Mouse (Mus musculus): ENCODE data around the gene St6gal1. TPM values are rescaled to one million over a fixed set of nuclear protein-coding genes. Genes with fewer than 3 reads are reported as not detected.

St6gal1 gene
- polyA plus RNA-seq, 1 experiment from 2014 or later = 32.5 TPM

DNA sequence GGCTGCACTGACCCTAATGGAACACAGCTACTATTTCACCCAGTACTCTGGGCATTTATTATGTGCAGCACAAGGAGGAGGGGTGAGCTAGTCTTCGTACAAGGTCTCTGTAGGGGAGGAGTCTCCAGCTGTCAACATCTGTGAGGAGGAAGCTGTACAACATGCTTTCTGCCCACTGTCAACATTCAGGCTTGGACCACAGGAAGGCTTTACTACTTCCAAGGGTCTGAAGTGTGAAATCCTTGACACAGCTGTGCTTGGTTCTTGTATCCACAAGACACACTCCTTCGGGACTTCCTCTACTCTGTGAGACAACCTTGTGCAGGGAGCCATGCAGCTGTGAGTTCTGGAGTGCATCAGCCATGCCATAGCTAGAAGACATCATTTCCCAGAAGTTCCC is 147.8 kb downstream of the St6gal1 start:
- 54% methylated on average over 2 of the region's 2 CpGs for WGBS
- Histone ChIP-seq H3K4me2 (replicated peaks; ENCODE audit: low read depth, low read length) (no peak overlapping the region), H3K4me3 (ENCODE audit: low read length) (no peak overlapping the region), H3K9ac (ENCODE audit: low read depth, low read length) (no peak overlapping the region), H3K27ac (ENCODE audit: low read depth, low read length) (no peak overlapping the region), H3K36me3 (ENCODE audit: control insufficient read depth, insufficient read depth, low read length) (no peaks in the 10 kb centered on the region), H3K27me3 (ENCODE audit: control insufficient read depth, insufficient read depth, low read length) (no peaks in the 10 kb centered on the region), H3K4me1 (ENCODE audit: control insufficient read depth, insufficient read depth, low read length) (no peaks in the 10 kb centered on the region), H3K9me3 (ENCODE audit: control insufficient read depth, low read length) (no peaks in the 10 kb centered on the region)
- no peak for ATAC-seq (ENCODE audit: low FRiP score, low TSS enrichment)

DNA sequence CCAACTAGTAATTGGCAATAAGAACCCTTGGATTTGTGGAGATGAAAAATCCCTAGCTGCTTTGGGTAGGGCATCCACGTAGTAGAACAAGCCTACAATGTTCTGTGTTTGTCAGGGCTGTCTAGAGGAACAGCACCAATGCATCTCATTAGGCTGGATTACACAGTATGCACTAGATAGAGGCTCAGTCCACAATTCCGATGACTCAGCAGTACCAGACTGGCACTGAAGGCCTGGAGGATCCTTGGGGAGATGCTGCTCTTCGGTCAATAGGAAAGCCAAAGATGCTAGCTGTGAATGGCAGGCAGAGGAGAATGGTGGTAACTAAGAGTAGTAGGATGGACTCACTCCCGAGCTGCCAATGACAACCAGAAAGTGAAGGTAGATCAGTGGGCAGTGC is 149.5 kb downstream of the St6gal1 start:
- Histone ChIP-seq H3K4me3 (ENCODE audit: low read length) (no peak overlapping the region), H3K36me3 (ENCODE audit: control insufficient read depth, insufficient read depth, low read length) (no peaks in the 10 kb centered on the region), H3K9me3 (ENCODE audit: control insufficient read depth, low read length) (no peaks in the 10 kb centered on the region), H3K27me3 (ENCODE audit: control insufficient read depth, insufficient read depth, low read length) (no peaks in the 10 kb centered on the region), H3K27ac (ENCODE audit: low read depth, low read length) (no peak overlapping the region), H3K4me2 (replicated peaks; ENCODE audit: low read depth, low read length) (no peak overlapping the region), H3K9ac (ENCODE audit: low read depth, low read length) (no peak overlapping the region), H3K4me1 (ENCODE audit: control insufficient read depth, insufficient read depth, low read length) (no peaks in the 10 kb centered on the region)
- no peak for ATAC-seq (ENCODE audit: low FRiP score, low TSS enrichment)
- 90% methylated on average over 4 of the region's 4 CpGs for WGBS

DNA sequence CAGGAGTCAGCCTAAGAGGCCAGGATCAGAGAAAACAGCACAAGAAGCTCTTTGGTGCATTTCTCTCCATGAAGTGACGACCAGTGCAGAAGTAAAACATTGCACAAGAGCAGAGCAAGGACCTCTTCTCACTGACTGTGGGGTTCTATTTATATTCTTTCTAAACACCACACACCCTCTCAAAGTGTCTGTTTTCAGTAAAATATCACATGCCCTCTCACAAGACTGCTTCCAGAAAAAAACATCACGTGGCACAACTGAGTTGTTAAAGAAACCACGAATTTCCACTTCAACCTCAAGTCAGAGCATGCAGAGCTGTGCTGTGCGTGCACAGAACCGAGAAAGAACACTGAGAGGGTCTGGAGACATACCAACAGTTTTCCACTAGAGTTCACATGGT is 150.4 kb downstream of the St6gal1 start:
- H3K9me3 ChIP-seq (ENCODE audit: control insufficient read depth, low read length) = no peaks in the 10 kb centered on the region
- ATAC-seq (ENCODE audit: low FRiP score, low TSS enrichment) = no peak
- no peaks in the 10 kb centered on the region for H3K36me3 ChIP-seq (ENCODE audit: control insufficient read depth, insufficient read depth, low read length)
- H3K4me3 ChIP-seq (ENCODE audit: low read length) = no peak overlapping the region
- H3K27me3 ChIP-seq (ENCODE audit: control insufficient read depth, insufficient read depth, low read length) = no peaks in the 10 kb centered on the region
- 79% methylated on average over 5 of the region's 5 CpGs for WGBS
- H3K4me1 ChIP-seq (ENCODE audit: control insufficient read depth, insufficient read depth, low read length) = no peaks in the 10 kb centered on the region
- no peak overlapping the region for H3K27ac ChIP-seq (ENCODE audit: low read depth, low read length)
- no peak overlapping the region for H3K4me2 ChIP-seq (replicated peaks; ENCODE audit: low read depth, low read length)
- no peak overlapping the region for H3K9ac ChIP-seq (ENCODE audit: low read depth, low read length)

- Histone ChIP-seq H3K36me3 (ENCODE audit: control insufficient read depth, insufficient read depth, low read length) (no peaks in the 10 kb centered on the region), H3K4me3 (ENCODE audit: low read length) (no peak overlapping the region), H3K9ac (ENCODE audit: low read depth, low read length) (no peak overlapping the region), H3K4me1 (ENCODE audit: control insufficient read depth, insufficient read depth, low read length) (no peaks in the 10 kb centered on the region), H3K27me3 (ENCODE audit: control insufficient read depth, insufficient read depth, low read length) (no peaks in the 10 kb centered on the region), H3K27ac (ENCODE audit: low read depth, low read length) (no peak overlapping the region), H3K9me3 (ENCODE audit: control insufficient read depth, low read length) (no peaks in the 10 kb centered on the region), H3K4me2 (replicated peaks; ENCODE audit: low read depth, low read length) (no peak overlapping the region)
- ATAC-seq (ENCODE audit: low FRiP score, low TSS enrichment) = no peak
- WGBS = 64% methylated on average over 10 of the region's 10 CpGs
Measured at GRCm38 (mm10) chr16:23376189-23376588, 151.6 kb downstream of the St6gal1 start.

GRCm38 (mm10) chr16:23379536-23380230 is 155.1 kb downstream of the St6gal1 start:
- WGBS = 85% methylated on average over 3 of the region's 3 CpGs
- H3K4me3 ChIP-seq (ENCODE audit: low read length) = no peak overlapping the region
- no peak overlapping the region for H3K27ac ChIP-seq (ENCODE audit: low read depth, low read length)
- no peaks in the 10 kb centered on the region for H3K27me3 ChIP-seq (ENCODE audit: control insufficient read depth, insufficient read depth, low read length)
- ATAC-seq (ENCODE audit: low FRiP score, low TSS enrichment) = no peak
- no peaks in the 10 kb centered on the region for H3K4me1 ChIP-seq (ENCODE audit: control insufficient read depth, insufficient read depth, low read length)
- H3K9me3 ChIP-seq (ENCODE audit: control insufficient read depth, low read length) = no peaks in the 10 kb centered on the region
- H3K9ac ChIP-seq (ENCODE audit: low read depth, low read length) = no peak overlapping the region
- no peaks in the 10 kb centered on the region for H3K36me3 ChIP-seq (ENCODE audit: control insufficient read depth, insufficient read depth, low read length)
- H3K4me2 ChIP-seq (replicated peaks; ENCODE audit: low read depth, low read length) = no peak overlapping the region

GRCm38 (mm10) chr16:23384304-23384703 is 159.8 kb downstream of the St6gal1 start:
- Histone ChIP-seq H3K36me3 (ENCODE audit: control insufficient read depth, insufficient read depth, low read length) (no peaks in the 10 kb centered on the region), H3K27ac (ENCODE audit: low read depth, low read length) (no peak overlapping the region), H3K9me3 (ENCODE audit: control insufficient read depth, low read length) (0 out of 2 replicates have a peak, but pooled peaks cover 2% of the 10 kb centered on the region), H3K4me1 (ENCODE audit: control insufficient read depth, insufficient read depth, low read length) (no peaks in the 10 kb centered on the region), H3K9ac (ENCODE audit: low read depth, low read length) (no peak overlapping the region), H3K27me3 (ENCODE audit: control insufficient read depth, insufficient read depth, low read length) (no peaks in the 10 kb centered on the region), H3K4me3 (ENCODE audit: low read length) (no peak overlapping the region), H3K4me2 (replicated peaks; ENCODE audit: low read depth, low read length) (no peak overlapping the region)
- no peak for ATAC-seq (ENCODE audit: low FRiP score, low TSS enrichment)

- no peak overlapping the region for H3K4me3 ChIP-seq (ENCODE audit: low read length)
- WGBS = 90% methylated on average over 5 of the region's 5 CpGs
- no peaks in the 10 kb centered on the region for H3K9me3 ChIP-seq (ENCODE audit: control insufficient read depth, low read length)
- H3K4me1 ChIP-seq (ENCODE audit: control insufficient read depth, insufficient read depth, low read length) = peaks cover 7% of the 10 kb centered on the region; the same call in 1 of the 2 replicates
- ATAC-seq (ENCODE audit: low FRiP score, low TSS enrichment) = no peak
- H3K9ac ChIP-seq (ENCODE audit: low read depth, low read length) = no peak overlapping the region
- H3K4me2 ChIP-seq (replicated peaks; ENCODE audit: low read depth, low read length) = no peak overlapping the region
- no peak overlapping the region for H3K27ac ChIP-seq (ENCODE audit: low read depth, low read length)
- no peaks in the 10 kb centered on the region for H3K36me3 ChIP-seq (ENCODE audit: control insufficient read depth, insufficient read depth, low read length)
- no peaks in the 10 kb centered on the region for H3K27me3 ChIP-seq (ENCODE audit: control insufficient read depth, insufficient read depth, low read length)
Measured at GRCm38 (mm10) chr16:23397931-23398330, 173.4 kb downstream of the St6gal1 start.

DNA sequence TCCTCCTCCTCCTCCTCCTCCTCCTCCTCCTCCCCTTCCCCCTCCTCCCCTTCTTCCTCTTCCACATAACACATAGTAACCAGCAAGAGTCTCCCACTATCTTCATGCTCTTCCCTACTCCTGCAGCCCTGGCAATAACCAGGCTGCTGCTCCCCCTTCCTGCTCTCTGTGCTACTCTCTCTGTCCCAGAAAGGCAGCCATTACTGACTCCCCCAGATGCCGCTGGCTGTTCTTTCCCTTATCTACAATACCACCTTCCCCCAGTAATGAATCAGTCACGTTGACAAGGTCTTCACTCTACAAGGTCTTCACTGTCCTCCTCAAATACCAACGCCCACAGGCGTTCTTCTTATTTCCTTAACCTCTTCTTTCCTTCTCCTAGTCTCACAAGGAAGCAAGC is 176.9 kb downstream of the St6gal1 start:
- peak overlapping the region; percentile 19; the same call in 1 of the 2 replicates for H3K27ac ChIP-seq (ENCODE audit: low read depth, low read length)
- peak; percentile 33; the same call in 1 of the 2 replicates for ATAC-seq (ENCODE audit: low FRiP score, low TSS enrichment)
- H3K9ac ChIP-seq (ENCODE audit: low read depth, low read length) = no peak overlapping the region
- peaks cover 7% of the 10 kb centered on the region; the same call in 1 of the 2 replicates for H3K4me1 ChIP-seq (ENCODE audit: control insufficient read depth, insufficient read depth, low read length)
- H3K4me2 ChIP-seq (replicated peaks; ENCODE audit: low read depth, low read length) = no peak overlapping the region
- H3K36me3 ChIP-seq (ENCODE audit: control insufficient read depth, insufficient read depth, low read length) = no peaks in the 10 kb centered on the region
- 12% methylated on average over 4 of the region's 4 CpGs for WGBS
- H3K27me3 ChIP-seq (ENCODE audit: control insufficient read depth, insufficient read depth, low read length) = no peaks in the 10 kb centered on the region
- H3K9me3 ChIP-seq (ENCODE audit: control insufficient read depth, low read length) = no peaks in the 10 kb centered on the region
- H3K4me3 ChIP-seq (ENCODE audit: low read length) = no peak overlapping the region

- 36% methylated on average over 3 of the region's 3 CpGs for WGBS
Measured at GRCm38 (mm10) chr16:23401959-23402358, 177.4 kb downstream of the St6gal1 start.

More at GRCm38 (mm10) chr16:23401959-23402358, 177.4 kb downstream of the St6gal1 start:
- ATAC-seq (ENCODE audit: low FRiP score, low TSS enrichment) = peak; percentile 18; the same call in 1 of the 2 replicates
- Histone ChIP-seq H3K27ac (ENCODE audit: low read depth, low read length) (peak overlapping the region; percentile 19; the same call in 1 of the 2 replicates), H3K9ac (ENCODE audit: low read depth, low read length) (no peak overlapping the region), H3K4me1 (ENCODE audit: control insufficient read depth, insufficient read depth, low read length) (peaks cover 7% of the 10 kb centered on the region; the same call in 1 of the 2 replicates), H3K4me2 (replicated peaks; ENCODE audit: low read depth, low read length) (no peak overlapping the region), H3K27me3 (ENCODE audit: control insufficient read depth, insufficient read depth, low read length) (no peaks in the 10 kb centered on the region), H3K9me3 (ENCODE audit: control insufficient read depth, low read length) (no peaks in the 10 kb centered on the region), H3K4me3 (ENCODE audit: low read length) (no peak overlapping the region), H3K36me3 (ENCODE audit: control insufficient read depth, insufficient read depth, low read length) (no peaks in the 10 kb centered on the region)
